Mouse (Mus musculus) small intestine, adult 2 months (tissue): ENCODE results near the gene Vwa1.

Experiments
- CTCF ChIP-seq: fragments of 200-500 bp; IDR thresholded peaks from 2 replicates; pipeline ENCODE4 v1.5.1; 2012; ENCODE audit warnings: low read depth, mild to moderate bottlenecking, control low read depth, inconsistent platforms, low read length, moderate library complexity, mixed read lengths; ENCODE audit not compliant: insufficient replicate concordance, insufficient read length; ENCODE audit errors: extremely low read depth
- POLR2A ChIP-seq: fragments of 200-500 bp; IDR thresholded peaks from 2 replicates; pipeline ENCODE4 v1.6.1; 2012; ENCODE audit warnings: low read depth, mild to moderate bottlenecking, control low read depth, inconsistent platforms, low read length, moderate library complexity

GRCm38 (mm10) chr4:155721668-155722083 lies 52.8 kb downstream of the Vwa1 start:
- TF ChIP-seq CTCF (peak; percentile 33; the same call in 1 of the 2 replicates), POLR2A (no peak)
